Mouse (Mus musculus) right cerebral cortex, postnatal 25 days (tissue): ENCODE measurements around the gene E130208F15Rik.

Experiments used
- DNase-seq: peaks from one replicate; pipeline ENCODE4 v3.0.0; 2022

Gene E130208F15Rik

DNA sequence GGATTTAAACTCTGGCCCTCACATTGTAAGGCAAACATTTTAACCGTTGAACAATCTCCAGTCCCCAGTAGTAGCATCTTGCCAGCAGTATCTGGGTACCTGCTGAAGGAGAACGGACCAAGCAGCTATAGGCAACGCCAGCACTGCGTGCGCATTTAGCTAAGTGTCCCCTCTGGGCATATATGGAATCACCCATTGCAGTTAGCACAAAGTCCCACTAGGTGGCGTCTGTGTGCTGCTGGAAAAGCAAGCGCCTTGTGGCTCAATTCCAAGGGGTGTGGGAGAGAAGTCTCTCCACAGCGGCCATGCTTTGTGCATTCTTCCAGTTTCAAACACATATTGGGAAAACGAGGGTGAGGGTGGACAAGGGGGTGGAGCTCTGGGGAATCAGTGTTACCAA, 14.8 kb downstream of the E130208F15Rik start:
- DNase-seq = peak; percentile 88

DNA sequence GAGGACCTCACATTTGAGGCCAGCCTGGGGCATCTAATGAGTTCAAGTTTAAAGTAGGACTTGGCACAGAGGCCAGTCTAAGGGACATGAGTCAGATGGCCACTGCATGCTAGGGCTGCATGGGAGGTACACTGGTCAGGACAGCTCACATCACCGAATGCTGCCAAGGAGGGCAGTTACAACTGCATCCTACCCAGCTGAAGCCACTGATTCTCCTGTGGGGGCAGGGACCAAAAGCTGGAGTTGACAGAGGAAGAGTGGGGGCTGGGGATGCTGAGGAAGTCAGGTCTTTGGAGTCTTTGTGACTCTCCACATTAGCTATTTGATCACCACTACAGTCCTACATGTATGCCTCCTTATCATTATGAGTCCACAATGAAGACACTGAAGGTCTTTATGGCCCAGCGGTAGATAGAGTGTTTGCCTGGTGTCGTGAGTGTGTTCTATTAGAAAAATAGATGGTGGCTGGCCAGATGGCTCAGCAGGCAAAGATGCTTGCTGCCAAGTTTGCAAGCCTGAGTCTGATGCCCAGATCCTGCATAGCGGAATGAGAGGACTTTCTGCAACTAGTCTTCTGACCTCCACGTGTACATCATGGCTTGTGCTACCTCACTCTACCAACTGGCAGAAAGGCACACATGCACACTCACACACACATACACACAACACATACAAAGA, 18.0 kb downstream of the E130208F15Rik start:
- no peak for DNase-seq

DNA sequence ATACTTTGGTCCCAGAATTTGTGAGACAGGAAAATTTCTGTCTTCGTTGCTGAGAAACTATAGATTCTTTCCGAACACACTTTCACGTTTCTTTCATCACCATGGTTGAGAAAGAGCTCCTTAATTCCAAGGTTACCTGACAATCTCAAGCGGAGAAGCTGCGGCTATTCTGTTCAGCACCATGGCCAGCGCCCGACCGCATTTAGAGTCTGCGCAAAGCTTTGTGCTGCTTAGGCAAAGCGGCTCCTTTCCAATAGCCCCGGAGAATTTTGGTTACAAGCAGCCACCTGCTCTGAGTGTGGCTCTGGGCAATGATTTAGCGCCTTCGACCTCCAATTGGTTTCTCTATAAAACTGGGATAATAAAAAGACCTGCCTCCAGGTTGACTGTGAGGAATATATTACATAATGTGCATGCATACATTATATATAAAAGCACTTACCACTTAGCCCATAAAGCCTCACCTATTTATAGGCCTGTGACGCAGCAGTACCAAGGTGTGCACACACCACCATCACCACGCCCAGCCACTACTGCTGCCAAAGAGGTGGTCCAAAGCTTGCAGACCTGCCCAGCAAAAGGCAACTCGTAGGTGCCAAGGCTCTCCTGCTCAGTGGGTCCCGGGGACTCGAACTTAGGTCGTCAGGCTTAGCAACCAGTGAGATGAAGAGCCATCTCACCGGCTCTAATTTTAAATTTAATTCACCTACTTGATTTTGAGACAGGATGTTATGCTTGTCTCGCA, 25.3 kb downstream of the E130208F15Rik start:
- no peak for DNase-seq

DNA sequence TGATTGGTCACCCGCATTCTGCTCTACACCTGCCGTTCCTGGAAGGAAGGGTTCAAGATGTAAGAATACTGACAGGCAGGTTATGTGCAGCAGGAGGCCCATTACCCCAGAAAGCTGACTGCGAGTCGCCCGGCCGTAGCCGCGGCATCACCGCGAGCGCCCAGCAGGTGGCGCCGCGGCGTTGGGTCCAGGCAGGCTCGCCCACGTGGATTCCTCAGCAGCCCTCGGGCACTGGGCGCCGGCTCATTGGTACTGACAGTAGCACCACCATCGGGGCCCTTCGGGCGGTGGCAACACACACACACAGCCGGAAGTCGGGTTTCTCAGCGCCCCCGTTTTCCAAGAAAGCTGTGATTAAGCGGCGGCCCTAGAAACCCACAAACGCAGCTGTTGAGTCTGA, 26.3 kb downstream of the E130208F15Rik start:
- DNase-seq = peak; percentile 84

DNA sequence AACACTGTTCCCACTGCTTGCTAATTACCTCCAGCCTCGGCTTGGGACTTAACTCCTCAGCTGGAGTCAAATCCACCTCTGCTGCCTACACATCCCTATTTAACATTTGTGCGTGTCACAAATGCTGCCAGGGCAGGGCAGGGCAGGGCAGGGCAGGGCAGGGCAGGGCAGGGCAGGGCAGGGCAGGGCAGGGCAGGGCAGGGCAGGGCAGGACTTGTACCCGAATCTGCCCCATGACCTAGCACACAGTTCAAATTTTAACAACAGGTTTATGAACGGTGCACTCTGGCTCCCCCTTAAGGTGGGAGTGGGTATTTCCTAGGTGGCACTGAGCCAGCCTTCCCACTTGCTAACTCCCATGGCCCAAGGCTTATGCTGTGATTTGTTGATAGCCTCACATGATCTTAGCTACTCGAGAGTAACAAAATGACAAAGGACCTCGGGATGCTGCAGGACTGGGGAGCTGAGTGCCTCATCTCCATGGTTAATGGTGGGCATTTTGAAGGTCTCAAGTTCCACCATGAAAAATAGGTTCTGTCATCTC, 31.8 kb downstream of the E130208F15Rik start:
- DNase-seq = no peak

DNA sequence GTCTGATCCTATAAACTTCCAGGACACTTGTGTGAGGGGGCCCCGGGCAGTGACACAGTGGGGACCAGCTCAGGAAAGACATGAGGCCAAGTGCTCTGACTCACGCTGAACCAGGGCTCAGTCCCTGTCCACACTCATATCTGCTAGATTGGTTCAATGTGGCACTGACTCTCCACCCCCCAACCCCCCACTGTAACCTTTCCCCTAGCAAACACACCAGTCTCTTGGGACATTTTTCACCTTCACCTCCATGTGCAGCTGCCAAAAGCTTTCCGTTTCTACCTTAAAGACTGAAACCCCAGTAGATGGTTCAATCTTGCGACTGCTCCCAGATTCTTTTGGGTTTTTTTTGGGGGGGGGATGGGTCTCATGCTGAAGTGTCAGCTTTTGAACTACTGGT, 32.5 kb downstream of the E130208F15Rik start:
- no peak for DNase-seq

DNA sequence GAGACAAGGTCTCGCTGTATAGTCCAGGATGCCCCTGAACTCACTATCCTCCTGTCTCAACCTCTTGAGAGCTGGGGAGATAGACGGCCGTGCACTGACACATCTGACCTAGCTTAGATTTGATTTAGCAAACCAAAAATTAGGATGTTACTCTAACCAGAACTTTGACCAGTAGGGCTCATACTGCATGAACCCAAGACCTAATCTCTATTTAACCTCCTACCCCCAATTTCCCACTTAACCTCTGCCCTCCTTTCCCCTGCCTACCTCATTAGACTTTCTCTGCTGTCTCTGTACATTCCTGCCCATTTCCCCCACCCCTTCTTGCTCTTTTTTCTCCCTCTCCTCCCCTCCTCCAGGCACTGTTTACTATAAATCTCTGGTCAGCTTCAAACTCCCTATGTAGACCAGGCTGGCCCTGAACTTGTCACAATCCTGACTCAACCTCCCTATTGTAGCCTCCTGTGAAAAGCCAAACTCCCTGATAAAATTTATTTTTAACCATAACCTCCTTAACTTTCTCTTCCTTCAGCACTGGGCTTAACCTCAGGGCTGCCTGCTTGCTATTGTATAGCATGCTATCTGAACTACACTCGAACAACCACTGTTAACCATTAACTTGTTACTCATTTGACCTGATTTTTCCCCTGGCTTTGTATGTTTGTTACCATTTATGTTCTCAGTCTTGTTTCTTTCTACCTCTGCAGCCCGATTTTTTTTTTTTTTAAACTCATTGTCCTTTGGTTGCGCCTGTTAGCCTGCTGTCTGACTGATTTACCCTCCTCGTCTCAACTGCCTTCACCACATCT, 37.0 kb downstream of the E130208F15Rik start:
- DNase-seq = no peak

DNA sequence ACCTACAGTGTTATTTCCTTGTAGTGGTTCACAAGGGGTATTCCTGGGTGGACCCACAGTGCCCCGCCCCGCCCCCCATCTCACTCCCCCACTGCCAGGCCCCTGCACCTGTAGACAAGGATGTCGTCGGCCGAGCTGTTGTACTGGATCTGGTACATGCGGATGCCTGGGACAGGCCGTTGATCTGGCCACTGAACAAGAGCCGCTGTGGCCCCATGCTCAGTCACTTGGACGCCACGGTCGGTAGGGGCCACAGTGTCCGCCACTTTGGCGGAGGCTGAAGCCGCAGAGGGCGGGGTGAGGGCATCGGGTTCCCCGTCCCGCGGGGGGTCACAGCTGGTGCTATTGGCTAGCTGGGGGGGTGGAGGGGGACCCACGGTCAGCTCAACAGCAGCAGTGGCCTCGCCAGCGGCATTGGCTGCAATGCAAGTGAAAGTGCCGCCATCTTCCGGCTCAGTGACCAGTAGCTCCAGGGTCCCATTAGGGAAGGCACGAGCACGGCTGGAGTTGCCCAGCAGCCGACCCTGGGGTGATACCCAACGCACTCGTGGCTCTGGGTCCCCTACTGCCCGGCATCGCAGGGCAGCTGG, 37.8 kb downstream of the E130208F15Rik start:
- no peak for DNase-seq

DNA sequence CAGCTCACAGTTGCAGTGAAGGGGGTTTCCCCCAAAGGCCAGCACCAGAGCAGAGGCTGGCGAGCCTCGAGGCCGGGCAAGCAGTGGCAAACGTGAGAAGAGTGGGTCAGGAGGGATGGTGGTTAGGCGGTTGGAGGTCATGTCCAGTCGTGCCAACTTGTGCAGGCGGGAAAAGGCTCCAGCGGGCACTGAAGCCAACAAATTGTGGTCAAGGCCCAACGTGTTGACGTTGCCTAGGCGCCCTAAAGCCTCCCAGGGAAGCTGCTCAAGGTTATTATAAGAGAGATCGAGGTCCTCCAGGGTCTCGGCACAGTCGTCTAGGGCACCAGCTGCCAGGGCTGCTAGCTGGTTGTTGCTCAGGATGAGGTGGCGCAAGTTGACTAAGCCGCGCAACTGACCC, 38.5 kb downstream of the E130208F15Rik start:
- no peak for DNase-seq

DNA sequence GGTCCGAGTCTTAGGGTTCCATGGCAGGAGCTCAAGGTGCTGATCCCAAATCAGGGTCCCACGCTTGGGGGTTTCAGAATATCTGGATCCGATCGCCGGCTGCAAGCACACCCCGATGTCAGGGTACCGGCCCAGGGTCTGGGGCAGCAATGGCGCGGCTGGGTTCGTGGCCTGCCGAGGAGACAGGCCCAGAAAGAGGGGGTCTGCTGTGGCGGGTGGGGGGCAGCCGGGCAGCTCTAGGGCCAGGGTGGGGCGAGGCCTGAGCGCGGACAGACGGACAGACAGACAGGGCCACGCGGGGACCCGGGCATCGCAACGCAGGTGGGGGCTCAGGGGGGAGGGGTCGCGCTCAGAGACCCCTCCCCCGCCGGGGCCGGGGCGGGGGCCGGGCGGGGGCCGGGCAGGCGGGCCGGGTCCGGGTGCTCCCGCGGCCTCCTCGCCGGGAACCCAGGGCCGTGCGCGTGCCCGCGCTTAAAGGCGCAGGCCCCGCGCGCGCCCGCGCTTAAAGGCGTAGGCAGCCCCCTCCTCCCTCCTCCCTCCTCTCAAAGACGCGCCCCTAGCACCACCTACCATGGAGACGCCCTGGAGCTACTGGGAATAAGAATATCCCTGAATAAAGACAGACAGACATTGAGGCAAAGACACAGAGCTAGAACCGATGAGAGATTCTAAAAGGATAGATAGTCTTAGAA, 41.3 kb downstream of the E130208F15Rik start, which contains the start of gene Lrfn3:
TSS of gene Lrfn3 (minus strand) at position 121 of the 692 bp plus-strand sequence.
- no peak for DNase-seq

DNA sequence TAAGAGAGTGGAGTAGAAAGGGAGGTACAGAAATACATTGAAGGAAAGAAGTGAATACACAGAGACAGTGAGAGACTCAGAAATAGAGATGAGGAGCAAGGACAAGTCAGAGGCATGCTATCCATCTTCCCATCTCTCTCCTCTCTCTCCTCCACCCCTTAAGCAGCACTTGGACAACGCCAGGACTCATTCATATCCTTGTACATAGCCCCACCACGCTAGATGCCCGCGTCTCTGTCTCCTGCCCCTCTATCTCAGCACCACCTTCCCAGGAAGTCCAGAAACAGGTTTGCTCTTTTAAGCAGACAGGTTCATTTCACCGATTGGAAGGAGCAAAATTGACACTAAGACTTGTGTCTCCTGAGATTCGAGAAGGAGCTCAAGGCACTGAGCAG, 41.8 kb downstream of the E130208F15Rik start:
- DNase-seq = no peak

DNA sequence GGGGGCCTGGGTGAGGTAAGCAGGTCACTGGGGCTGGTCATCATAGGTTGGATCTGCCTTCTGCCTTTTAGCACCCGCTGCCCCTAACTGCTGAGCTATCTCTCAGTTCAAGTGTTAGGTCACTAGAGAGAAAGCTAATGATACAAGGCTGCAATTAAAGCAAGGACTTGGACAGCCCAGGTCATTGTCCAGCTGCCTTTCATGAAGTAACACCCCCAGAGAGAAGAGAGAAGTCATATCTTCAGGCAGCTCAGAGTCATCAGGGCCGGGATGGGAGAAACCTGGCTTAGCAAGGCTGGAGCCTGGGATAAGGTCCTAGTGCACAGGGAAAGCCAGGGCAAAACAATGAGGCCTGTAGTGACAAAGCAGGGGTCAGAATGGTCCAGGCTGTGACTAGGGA, 45.9 kb downstream of the E130208F15Rik start:
- DNase-seq = no peak
